Mouse (Mus musculus) brain, embryonic 14.5 days (tissue): ENCODE measurements around the gene Celf2.

ENCODE experiments used
- CTCF ChIP-seq: fragments of 200-500 bp; IDR thresholded peaks from 2 replicates; pipeline ENCODE4 v1.5.1; 2012; ENCODE audit warnings: inconsistent platforms, mild to moderate bottlenecking, moderate library complexity, borderline replicate concordance; ENCODE audit not compliant: insufficient read depth, insufficient read length; ENCODE audit errors: extremely low read depth
- POLR2A ChIP-seq: fragments of 200-500 bp; IDR thresholded peaks from 2 replicates; pipeline ENCODE4 v1.6.1; 2012; ENCODE audit warnings: mild to moderate bottlenecking, inconsistent platforms, borderline replicate concordance; ENCODE audit not compliant: poor library complexity, insufficient read depth, insufficient read length, severe bottlenecking; ENCODE audit errors: extremely low read depth

GRCm38 (mm10) chr2:6815281-6815680 lies 694.1 kb downstream of the Celf2 start:
- TF ChIP-seq CTCF (no peak), POLR2A (no peak)
